Mouse (Mus musculus) layer of hippocampus, postnatal 25 days (tissue): ENCODE data around the gene Gm45021. TPM values are rescaled to one million over a fixed set of nuclear protein-coding genes. Genes with fewer than 3 reads are reported as not detected.

Experiments used
- DNase-seq, 2 experiments: peaks; one replicate each; pipeline ENCODE4 v3.0.0; 2022; ENCODE audit warnings: mixed read lengths in 2 of 2, low spot score in 1 of 2; ENCODE audit errors: extremely low spot score in 1 of 2
- total RNA-seq, 2 experiments: library from RNA; stranded (reverse); gene quantifications; 2 replicates each; pipeline ENCODE4 v1.2.3; 2021

Gene Gm45021
- total RNA-seq = not detected

GRCm38 (mm10) chr6:48589194-48589750 is at the start of gene Gm45021:
Gm45021 (plus strand) TSS chr6:48589610.
- DNase-seq = no peak

GRCm38 (mm10) chr6:48539860-48540259 is 49.5 kb upstream of the Gm45021 start:
- DNase-seq = no peak

GRCm38 (mm10) chr6:48540721-48541120 is 48.7 kb upstream of the Gm45021 start:
- DNase-seq = no peak

- DNase-seq = no peak
Measured at GRCm38 (mm10) chr6:48541560-48542450, 47.6 kb upstream of the Gm45021 start.

- no peak for DNase-seq
Measured at GRCm38 (mm10) chr6:48542631-48543030, 46.8 kb upstream of the Gm45021 start.

GRCm38 (mm10) chr6:48545251-48545650 is 44.2 kb upstream of the Gm45021 start:
- no peak for DNase-seq

GRCm38 (mm10) chr6:48546271-48546670 is 43.1 kb upstream of the Gm45021 start:
- DNase-seq = peak in 1 of 2 experiments; percentile 54

- no peak for DNase-seq
Measured at GRCm38 (mm10) chr6:48546858-48547257, 42.6 kb upstream of the Gm45021 start.

GRCm38 (mm10) chr6:48548314-48548713 is 41.1 kb upstream of the Gm45021 start:
- DNase-seq = no peak

GRCm38 (mm10) chr6:48552918-48553317 is 36.5 kb upstream of the Gm45021 start:
- DNase-seq = no peak

GRCm38 (mm10) chr6:48553819-48554218 is 35.6 kb upstream of the Gm45021 start:
- DNase-seq = no peak

- peak; percentile 97 to 98 for DNase-seq
Measured at GRCm38 (mm10) chr6:48554280-48555103, 34.9 kb upstream of the Gm45021 start, which contains the start of gene Lrrc61. Lrrc61 (plus strand) TSS chr6:48554796.

GRCm38 (mm10) chr6:48555104-48555890 is 34.1 kb upstream of the Gm45021 start:
- DNase-seq = peak in 1 of 2 experiments; percentile 26

- no peak for DNase-seq
Measured at GRCm38 (mm10) chr6:48555956-48556355, 33.5 kb upstream of the Gm45021 start.

- no peak for DNase-seq
Measured at GRCm38 (mm10) chr6:48565693-48566310, 23.6 kb upstream of the Gm45021 start.

GRCm38 (mm10) chr6:48566312-48566711 is 23.1 kb upstream of the Gm45021 start:
- no peak for DNase-seq

GRCm38 (mm10) chr6:48568036-48568984 is 21.1 kb upstream of the Gm45021 start:
- DNase-seq = no peak

GRCm38 (mm10) chr6:48569065-48569807 is 20.2 kb upstream of the Gm45021 start:
- DNase-seq = no peak
